Mouse (Mus musculus) erythroblast, embryonic 14.5 days (primary cell): Measurements from ENCODE around the gene Larp7. TPM values are rescaled to one million over a fixed set of nuclear protein-coding genes. Genes with fewer than 3 reads are reported as not detected.

Source experiments
- H3K27me3 ChIP-seq: 2 replicates; pipeline ENCODE4 v1.6.1; 2012; ENCODE audit warnings: inconsistent platforms; ENCODE audit not compliant: control insufficient read depth
- H3K36me3 ChIP-seq: 2 replicates; pipeline ENCODE4 v1.6.1; 2012; ENCODE audit warnings: mild to moderate bottlenecking, inconsistent platforms; ENCODE audit not compliant: control insufficient read depth
- H3K4me1 ChIP-seq: 2 replicates; pipeline ENCODE4 v1.6.1; 2012; ENCODE audit warnings: inconsistent platforms; ENCODE audit not compliant: control insufficient read depth
- H3K4me3 ChIP-seq: replicated peaks from 2 replicates; pipeline ENCODE3; 2012; ENCODE audit warnings: moderate library complexity, mild to moderate bottlenecking, inconsistent platforms
- H3K9me3 ChIP-seq: 2 replicates; pipeline ENCODE4 v1.6.1; 2012; ENCODE audit warnings: low read length, inconsistent platforms, mixed read lengths; ENCODE audit not compliant: control insufficient read depth
- GATA1 ChIP-seq: IDR thresholded peaks from 2 replicates; pipeline ENCODE4 v1.6.1; 2012; ENCODE audit warnings: low read length, inconsistent platforms, mixed read lengths
- TAL1 ChIP-seq: IDR thresholded peaks from 3 replicates; pipeline ENCODE4 v1.6.1; 2012; ENCODE audit warnings: low read length, inconsistent platforms, mixed read lengths
- polyA plus RNA-seq: library from polyadenylated mRNA; stranded (reverse); fragments of >175 nt; gene quantifications from 2 replicates; pipeline ENCODE4 v1.2.3, GENCODE M21; 2012

Gene Larp7
- polyA plus RNA-seq, 1 experiment: 7.2 TPM

DNA sequence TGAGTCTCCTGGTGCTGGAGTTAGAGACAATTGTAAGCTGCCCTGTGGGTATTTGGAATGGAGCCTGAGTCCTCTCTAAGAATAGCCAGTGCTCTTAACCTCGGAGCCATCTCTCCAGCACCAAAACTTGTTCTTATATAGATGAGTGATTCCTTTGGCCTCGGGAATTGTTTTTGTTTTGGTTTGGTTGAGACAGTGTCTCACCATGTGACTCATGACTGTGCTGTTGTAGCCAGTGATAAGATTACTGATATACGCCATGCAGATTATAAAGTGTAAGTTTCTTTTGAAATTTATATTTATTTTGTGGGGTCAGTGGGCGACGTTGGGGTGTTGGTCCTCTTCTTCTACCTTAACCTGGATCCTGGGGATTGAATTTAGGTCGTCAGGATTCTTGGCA lies 32.8 kb downstream of the Larp7 start:
- Histone ChIP-seq H3K27me3 (no peaks in the 10 kb centered on the region), H3K9me3 (no peaks in the 10 kb centered on the region), H3K4me3 (no peak overlapping the region), H3K4me1 (no peaks in the 10 kb centered on the region), H3K36me3 (no peaks in the 10 kb centered on the region)
- TF ChIP-seq GATA1 (no peak), TAL1 (no peak)

DNA sequence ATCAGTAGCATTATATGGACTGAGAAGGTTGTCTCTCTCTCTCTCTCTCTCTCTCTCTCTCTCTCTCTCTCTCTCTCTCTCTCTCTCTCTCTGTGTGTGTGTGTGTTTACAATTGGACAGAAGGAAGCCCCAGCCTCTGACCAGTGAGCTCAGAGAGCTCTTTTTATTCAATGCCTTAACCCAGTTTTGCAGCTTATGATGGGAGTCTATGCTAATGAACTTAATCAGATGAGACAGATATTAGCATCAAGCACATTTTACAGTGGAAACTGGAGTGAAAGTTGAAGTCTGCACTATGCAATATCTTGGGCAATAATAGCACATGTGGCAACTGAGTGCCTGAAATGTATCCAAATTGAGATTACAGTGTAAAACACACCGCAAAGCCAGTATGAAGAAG lies 37.9 kb downstream of the Larp7 start:
- Histone ChIP-seq H3K27me3 (no peaks in the 10 kb centered on the region), H3K4me3 (no peak overlapping the region), H3K4me1 (no peaks in the 10 kb centered on the region), H3K9me3 (no peaks in the 10 kb centered on the region), H3K36me3 (no peaks in the 10 kb centered on the region)
- TF ChIP-seq GATA1 (no peak), TAL1 (no peak)

DNA sequence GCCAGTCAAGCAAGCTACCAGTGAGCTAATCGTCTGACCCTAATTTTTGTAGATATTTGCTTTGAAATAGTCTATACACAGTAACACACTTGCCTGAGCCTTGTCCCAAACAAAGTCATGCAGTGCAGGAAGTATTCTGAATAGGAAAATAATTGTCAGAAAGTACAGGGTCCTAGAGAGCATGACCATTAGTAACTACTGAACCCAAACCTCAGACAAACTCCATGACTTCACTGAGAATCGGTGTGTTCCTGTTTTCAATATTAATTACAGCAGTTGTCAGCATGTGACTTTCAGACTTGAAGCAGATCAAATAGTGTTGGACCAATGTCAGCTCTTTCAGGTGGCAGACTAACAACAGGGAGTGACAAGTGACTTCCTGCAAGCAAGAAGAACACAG lies 39.5 kb downstream of the Larp7 start:
- no peaks in the 10 kb centered on the region for H3K36me3 ChIP-seq
- no peaks in the 10 kb centered on the region for H3K9me3 ChIP-seq
- H3K27me3 ChIP-seq: no peaks in the 10 kb centered on the region
- H3K4me1 ChIP-seq: no peaks in the 10 kb centered on the region
- TF ChIP-seq TAL1: no peak
- TF ChIP-seq GATA1: no peak
- no peak overlapping the region for H3K4me3 ChIP-seq

- Histone ChIP-seq H3K4me1 (peaks cover 2% of the 10 kb centered on the region; the same call in 1 of the 2 replicates), H3K9me3 (no peaks in the 10 kb centered on the region), H3K36me3 (no peaks in the 10 kb centered on the region), H3K27me3 (no peaks in the 10 kb centered on the region), H3K4me3 (no peak overlapping the region)
- TF ChIP-seq TAL1 (no peak), GATA1 (no peak)
Observed at GRCm38 (mm10) chr3:127512794-127513335, 40.3 kb downstream of the Larp7 start.

- peaks cover 2% of the 10 kb centered on the region; the same call in 1 of the 2 replicates for H3K4me1 ChIP-seq
- H3K4me3 ChIP-seq: no peak overlapping the region
- no peak for TF ChIP-seq TAL1
- TF ChIP-seq GATA1: no peak
- H3K9me3 ChIP-seq: no peaks in the 10 kb centered on the region
- H3K27me3 ChIP-seq: no peaks in the 10 kb centered on the region
- no peaks in the 10 kb centered on the region for H3K36me3 ChIP-seq
Observed at GRCm38 (mm10) chr3:127511786-127512746, 41.1 kb downstream of the Larp7 start.

DNA sequence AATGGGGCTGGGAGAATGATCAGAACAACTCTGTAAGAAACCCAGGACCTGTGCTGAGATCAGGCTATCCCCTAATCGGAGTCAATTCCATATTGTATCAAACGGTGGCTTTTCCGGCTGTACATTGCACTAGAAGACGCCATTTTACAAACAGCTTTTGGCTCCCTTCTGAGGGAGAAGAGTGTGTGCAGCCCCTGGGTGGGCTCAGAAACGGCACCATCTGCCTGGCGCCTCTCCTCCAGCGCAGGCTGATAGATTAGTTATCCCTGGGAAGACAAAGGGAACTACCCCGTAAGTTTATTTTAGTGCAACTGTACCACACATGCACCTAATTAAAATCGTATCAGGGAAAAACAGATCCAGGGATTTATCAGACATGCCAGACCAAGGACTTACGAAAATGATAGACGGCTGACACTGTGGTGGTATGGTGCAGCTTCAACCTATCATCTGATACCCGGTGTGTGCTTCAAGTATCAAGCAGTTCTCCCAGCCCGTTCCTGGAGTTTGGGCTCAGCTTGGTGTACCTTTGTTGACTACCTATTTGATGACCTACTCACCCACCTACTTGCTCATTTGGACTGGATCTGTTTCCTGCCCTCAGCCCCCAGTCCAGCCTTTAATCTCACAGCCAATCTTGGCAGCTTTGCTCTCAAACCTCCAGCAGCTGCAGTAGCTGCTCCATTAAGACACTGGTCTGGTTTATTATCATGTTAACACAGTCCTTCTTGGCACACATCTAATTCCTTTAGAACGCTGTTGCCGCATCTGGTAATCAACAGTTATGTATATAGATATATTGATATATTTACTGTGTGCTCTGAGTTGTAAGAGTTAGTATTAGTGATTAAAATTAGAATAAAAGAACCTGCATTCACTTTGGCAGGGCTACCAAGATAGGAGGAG lies 45.0 kb downstream of the Larp7 start:
- Histone ChIP-seq H3K4me1 (peaks cover 2% of the 10 kb centered on the region; the same call in 1 of the 2 replicates), H3K9me3 (no peaks in the 10 kb centered on the region), H3K36me3 (no peaks in the 10 kb centered on the region), H3K27me3 (no peaks in the 10 kb centered on the region), H3K4me3 (no peak overlapping the region)
- TF ChIP-seq TAL1 (no peak), GATA1 (no peak)

DNA sequence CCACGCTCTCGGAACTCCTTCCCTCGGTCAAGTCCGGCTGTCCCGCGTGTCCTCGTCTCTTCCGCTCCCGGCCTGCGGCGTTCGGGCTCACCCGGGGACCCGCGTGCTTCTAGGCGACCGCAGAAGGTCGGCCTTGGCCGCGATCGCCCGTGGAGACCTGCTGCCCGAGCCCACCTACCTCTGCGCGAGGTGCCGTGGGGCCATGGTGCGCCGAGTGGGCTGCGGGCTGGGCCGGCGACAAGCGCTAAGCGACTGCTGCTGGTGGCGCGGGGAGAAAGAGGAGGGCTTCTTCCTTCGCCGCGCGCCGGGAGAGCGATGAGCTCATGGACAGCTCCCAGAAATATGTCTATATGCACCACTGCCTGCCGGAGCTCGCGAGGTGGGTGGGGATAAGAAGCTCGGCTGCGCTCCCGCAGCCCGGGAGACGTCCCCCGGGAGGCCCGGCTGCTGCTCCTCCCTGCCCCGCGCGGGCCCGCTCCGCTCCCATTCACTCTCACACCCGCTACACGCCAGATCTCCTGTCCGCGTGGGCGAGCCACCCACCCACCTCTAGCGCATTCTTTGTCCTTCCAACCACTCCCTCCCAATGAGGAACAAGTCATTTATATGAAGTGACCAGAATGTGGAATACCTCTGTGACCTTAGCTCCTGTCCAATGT lies 54.3 kb downstream of the Larp7 start, which contains the start of gene Ank2:
TSS of gene Ank2 (minus strand) at position 609 of the 659 bp plus-strand sequence.
- Histone ChIP-seq H3K4me3 (peak within 1 kb of the TSS; percentile 55), H3K27me3 (peaks cover 40% of the 10 kb centered on the region), H3K36me3 (no peaks in the 10 kb centered on the region), H3K9me3 (no peaks in the 10 kb centered on the region; the same call in 1 of the 2 replicates), H3K4me1 (peaks cover 9% of the 10 kb centered on the region)
- no peak for TF ChIP-seq TAL1
- no peak for TF ChIP-seq GATA1

DNA sequence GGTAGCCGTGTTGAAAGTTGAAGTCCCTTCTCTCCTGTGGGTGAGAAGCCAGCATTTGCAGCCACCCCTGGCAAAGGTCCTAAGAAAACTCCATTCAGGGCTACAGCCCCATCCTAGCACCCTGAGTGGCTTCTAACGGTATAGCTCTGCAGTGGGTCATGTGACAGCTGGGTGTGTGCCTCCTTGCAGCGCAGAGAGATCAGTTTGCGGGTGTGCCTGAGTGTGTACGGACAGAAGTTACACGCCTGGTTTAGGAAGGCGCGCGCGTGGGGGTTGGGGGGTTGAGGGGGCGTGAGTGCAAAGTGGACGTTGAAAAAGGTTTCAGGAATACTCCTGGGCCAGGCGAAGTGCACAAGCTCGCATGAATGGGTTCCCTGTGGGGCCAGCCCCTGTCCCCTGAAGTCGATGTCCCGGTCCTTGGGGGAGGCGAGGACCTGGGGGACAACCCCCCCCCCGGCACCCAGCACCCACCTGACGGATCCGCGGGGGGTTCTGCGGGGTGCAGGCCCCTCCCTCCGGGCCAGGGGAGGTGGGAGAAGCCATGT lies 54.9 kb downstream of the Larp7 start:
- Histone ChIP-seq H3K9me3 (no peaks in the 10 kb centered on the region; the same call in 1 of the 2 replicates), H3K4me3 (peak overlapping the region; percentile 55), H3K27me3 (peaks cover 40% of the 10 kb centered on the region), H3K4me1 (peaks cover 9% of the 10 kb centered on the region), H3K36me3 (no peaks in the 10 kb centered on the region)
- TF ChIP-seq TAL1 (no peak), GATA1 (no peak)
